Mouse (Mus musculus) c-Kit-positive CD71-negative TER-119-negative erythroid progenitor cells, embryonic 14.5 days (primary cell): ENCODE measurements around the gene Atp5mpl.

Source experiments
- DNase-seq: peaks from one replicate; pipeline ENCODE4 v3.0.0-alpha.2; 2013; ENCODE audit warnings: low read depth

Atp5mpl gene

DNA sequence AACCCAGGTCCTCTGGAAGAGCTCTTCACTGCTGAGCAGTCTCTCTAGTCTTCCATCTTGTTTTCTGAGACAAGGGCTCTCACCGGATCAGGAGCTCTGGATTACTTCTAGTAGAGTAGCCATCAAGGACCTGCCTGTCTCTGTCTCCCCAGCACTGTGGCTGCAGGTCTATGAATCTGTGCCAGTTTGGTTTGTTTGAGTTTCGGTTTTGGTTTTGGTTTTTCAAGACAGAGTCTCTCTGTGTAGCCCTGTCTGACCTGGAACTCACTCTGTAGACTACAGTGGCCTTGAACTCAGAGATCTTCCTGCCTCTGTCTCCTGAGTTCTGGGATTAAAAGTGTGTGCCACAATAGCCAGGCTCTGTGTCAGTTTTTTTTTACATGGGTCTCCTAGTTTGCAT is 55.0 kb downstream of the Atp5mpl start:
- DNase-seq = no peak
